Mouse (Mus musculus) monocyte, adult 59 days (primary cell): ENCODE results near the gene Rbm8a2. TPM values are rescaled to one million over a fixed set of nuclear protein-coding genes. Genes with fewer than 3 reads are reported as not detected.

ENCODE experiments used
- total RNA-seq, 2 experiments: library from RNA; stranded (reverse); gene quantifications; one replicate each; pipeline ENCODE4 v1.2.4; 2023

Rbm8a2 gene
- not detected for total RNA-seq

GRCm38 (mm10) chr1:175979014-175979413, at the start of gene Rbm8a2:
Gene Rbm8a2 (minus strand): TSS chr1:175979114.

Other genes with a start within 250 kb of the Rbm8a2 start
- gene Exo1, start 98.5 kb downstream of the Rbm8a2 start, total RNA-seq: 1 to 10 TPM in 1 of 2 experiments, under 1 TPM in 1; 0.94 to 1.5 TPM
- not detected for gene Gm38100, start 58.8 kb downstream of the Rbm8a2 start, total RNA-seq